Mouse (Mus musculus): ENCODE measurements around the gene Gse1. TPM values are rescaled to one million over a fixed set of nuclear protein-coding genes. Genes with fewer than 3 reads are reported as not detected.

Gene Gse1
- total RNA-seq, 2 experiments from 2014 or later, result 21.2 to 26.6 TPM

DNA sequence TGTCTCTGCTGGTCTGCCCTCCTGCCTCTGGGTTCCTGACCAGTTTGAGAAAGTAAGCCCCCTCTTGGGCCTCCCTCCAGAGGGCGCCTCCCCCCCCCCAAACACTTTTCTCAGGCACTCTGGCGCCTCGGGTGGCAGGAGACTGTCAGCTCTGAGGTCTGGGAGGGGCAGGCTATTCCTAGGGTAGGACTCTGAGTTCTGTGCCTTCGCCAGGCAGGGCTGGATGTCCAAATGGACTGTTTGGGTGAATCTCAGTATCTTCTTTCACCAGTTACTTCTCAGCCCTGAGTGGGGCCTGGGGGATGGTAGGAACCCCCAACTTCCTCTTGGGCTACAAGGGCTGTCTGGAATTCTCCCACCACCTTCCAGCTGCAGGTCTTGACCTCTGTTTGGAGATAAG lies 16.9 kb upstream of the Gse1 start:
- peak in 1 of 2 experiments; percentile 25 for DNase-seq
- intact Hi-C loops (cut with DNase I), result no loop called here

DNA sequence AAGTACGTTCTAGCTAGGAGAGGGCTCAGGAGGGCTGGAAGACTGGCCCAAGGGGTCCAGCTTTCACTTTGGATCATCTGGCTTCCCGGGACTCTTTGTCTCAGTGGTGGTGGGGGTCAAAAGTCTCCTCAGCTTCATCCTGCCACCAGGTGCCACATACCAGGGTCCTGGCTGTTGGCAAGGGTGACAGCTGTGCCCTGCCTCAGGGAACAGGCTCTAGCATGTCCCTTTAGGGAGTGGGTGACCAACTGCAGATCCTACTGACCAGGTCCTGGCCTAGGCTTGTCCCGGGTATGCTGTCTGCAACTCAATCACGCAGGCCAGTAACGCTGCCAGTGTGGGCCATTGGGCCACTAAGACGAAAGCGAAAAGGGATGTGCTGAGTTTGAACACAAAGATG lies 15.7 kb upstream of the Gse1 start:
- intact Hi-C loops (cut with DNase I), result no loop called here
- no peak for DNase-seq

DNA sequence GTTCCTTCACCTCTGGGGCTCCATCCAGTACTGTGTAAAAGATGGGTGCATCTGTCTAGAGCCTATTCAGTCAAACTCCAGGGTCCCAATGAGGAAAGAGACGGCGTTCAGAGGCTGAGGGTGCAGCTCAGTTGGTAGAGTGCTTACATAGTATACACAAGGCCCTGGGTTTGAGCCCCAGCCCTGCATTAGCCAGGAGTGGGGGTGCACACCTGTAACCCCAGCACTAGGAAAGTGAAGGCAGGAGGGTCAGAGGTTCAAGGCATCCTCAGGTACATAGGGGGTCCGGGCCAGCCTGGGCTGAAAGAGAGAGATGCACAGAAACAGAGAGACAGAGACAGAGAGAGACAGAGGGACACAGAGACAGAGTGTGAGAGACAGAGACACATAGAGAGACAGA lies 15.0 kb upstream of the Gse1 start:
- DNase-seq, result no peak
- intact Hi-C loops (cut with DNase I), result no loop called here

DNA sequence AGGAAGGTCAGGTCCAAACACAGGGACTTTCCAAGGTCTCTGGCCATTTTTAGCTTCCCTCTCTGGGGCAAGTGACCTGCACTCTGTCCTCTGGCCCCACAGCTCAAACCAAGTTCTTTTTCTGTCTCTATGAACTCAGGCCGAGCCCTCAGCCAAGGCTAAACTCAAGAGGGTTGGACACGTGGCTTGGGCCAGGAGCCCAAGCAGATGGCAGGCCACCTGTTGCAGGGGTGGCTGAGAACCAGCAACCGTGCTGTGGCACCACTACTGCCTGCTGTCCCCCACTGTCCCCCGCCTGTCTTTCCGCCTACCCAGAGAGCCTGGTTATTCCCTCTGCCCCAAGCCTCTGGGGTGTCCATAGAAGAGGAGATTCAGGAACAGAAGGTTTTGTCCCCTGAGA lies 14.3 kb upstream of the Gse1 start:
- DNase-seq, result peak; percentile 56 to 70
- intact Hi-C loops (cut with DNase I), result no loop called here

DNA sequence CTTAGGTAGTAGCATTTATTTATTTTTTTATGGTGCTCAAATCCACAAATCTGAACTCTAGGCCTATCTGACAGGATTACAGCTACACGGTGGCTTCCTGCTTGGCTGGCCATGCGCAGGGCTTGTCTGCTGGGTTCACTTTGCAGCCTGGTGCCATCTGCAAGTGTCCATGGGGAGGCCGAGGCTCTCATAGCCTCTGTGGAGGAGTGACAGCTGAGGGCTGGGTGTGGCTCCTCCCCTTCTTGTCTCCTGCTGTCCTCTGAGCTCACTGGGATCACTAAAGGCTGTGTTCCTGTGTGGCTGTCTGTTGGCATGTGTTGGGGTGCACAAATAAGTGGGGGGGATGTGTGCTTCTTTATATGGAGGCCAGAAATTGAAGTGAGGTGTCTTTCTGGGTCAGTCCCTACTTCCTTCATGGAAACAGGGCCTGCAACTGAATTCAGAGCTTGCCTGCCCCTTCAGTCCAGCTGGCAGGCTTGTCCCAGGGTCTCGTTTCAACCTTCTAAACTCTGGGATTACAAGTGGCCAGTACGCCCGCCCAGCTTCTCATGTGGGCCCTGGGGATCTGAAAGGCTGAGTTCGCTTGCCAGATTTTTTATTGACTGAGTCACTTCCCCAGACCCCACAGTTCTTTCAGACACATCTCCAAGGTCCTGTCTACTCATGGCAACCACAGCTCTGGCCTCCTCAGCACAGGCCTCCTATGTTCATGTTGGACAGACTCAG lies 12.7 kb upstream of the Gse1 start:
- intact Hi-C loops (cut with DNase I), result no loop called here
- peak; percentile 38 to 58 for DNase-seq

DNA sequence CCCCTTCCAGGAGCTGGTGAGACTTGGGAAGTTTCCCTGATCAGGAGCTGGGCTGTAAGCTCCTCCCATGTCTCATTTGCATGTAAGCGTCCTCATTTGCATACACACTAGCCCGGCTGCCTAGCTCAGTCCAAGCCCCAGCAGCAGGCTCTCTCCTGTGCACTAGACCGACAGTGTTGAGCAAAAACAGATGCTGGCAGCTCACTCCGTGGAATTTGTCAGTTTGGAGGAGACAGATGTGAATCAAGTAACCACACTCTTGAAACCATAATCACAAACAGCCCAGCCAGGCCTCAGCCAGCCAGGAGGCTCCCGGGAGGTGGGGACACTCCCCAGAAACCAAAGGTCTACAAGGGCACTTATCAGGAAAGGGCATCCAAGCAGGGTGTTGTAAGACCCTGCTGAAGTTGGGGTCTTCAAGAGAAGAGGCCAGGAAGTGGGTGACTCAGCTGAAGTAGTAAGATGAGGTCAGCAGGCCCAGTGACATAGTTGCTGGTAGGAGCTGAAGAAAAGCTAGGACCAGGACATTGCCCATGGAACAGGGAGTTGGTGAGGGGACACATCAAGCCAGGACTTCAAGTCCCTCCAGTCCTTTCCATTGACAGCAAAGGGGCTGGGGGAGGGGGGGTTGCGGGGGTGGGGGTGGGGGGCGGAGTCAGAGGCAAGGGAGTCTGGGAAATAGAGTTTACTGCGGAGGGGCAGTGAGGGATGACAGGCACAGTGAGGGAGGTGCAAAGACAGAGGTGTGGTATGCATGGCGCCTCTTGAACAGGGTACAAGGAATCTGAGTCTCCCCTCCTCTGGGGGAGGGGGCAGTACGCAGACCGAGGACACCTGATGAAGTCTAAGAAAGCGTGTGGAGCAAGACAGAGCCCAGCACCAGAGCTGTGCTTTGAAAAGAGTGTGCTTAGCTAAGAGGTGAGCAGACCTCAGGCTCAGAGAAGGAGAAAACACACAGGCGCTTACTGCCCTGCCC lies 11.1 kb upstream of the Gse1 start:
- intact Hi-C loops (cut with DNase I), result no loop called here
- peak; percentile 37 to 63 for DNase-seq

DNA sequence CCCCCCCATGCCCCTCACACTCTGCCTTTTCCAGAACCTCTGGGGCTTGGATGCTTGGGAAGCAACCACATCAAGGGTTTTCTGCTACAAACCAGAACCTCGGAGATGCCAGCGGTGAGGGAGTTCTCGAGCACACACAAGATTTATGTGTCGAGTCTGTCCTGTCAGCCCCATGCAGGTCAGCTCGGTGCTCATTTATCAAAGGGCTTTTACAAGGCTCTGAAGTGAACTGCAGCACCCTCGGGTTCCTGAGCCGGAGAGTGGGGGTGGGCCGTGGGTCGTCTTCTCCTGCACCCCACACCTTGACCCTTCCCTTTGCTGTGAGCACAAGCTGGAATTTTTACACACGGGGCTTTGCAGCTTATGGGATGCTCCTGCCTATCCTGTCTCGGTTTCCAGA lies 5.7 kb upstream of the Gse1 start:
- DNase-seq, result no peak
- intact Hi-C loops (cut with DNase I), result no loop called here

DNA sequence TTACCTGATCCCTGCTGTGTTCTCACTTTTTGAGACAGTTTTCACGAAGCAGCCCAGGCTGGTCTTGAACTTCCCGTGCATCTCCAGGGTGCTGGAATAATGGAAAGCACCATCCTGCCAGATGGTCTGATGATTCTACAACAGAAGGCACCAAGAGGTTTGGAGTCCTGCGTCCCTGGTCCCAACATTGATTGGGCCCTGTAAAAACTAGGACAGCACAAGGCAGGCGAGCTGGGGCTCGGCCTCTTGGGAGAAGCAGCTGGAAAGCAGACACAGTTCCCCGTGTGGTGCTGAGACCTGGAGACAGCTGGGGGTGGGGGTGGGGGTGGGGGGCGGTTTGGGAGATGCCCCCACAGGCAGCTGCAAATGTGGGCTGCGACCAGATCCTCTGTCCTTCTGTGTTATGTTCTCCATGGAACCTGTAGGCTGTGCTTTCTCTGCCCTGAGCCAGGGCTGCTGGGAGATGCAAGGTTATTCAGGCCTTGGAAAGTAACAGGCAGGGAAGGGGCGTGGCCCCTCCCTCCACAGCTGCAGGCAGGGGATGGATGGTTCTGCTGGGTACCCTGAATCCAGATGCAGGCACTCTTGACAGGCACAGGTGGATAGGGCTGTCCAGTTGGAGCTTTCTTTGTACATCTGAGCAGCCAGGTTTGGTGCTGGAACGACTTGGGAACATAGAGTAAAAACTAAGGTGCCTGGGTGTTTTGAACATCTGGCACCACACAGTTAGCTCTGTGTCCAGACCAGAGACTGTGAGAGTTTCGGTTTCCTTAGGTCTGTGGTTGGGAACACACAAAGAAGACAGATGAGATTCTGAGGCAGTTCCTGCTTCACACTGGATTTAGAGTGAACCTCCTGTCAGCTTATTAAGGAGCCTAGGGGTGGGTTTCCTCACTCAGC lies 3.5 kb upstream of the Gse1 start:
- DNase-seq, result no peak
- intact Hi-C loops (cut with DNase I), result no loop called here

DNA sequence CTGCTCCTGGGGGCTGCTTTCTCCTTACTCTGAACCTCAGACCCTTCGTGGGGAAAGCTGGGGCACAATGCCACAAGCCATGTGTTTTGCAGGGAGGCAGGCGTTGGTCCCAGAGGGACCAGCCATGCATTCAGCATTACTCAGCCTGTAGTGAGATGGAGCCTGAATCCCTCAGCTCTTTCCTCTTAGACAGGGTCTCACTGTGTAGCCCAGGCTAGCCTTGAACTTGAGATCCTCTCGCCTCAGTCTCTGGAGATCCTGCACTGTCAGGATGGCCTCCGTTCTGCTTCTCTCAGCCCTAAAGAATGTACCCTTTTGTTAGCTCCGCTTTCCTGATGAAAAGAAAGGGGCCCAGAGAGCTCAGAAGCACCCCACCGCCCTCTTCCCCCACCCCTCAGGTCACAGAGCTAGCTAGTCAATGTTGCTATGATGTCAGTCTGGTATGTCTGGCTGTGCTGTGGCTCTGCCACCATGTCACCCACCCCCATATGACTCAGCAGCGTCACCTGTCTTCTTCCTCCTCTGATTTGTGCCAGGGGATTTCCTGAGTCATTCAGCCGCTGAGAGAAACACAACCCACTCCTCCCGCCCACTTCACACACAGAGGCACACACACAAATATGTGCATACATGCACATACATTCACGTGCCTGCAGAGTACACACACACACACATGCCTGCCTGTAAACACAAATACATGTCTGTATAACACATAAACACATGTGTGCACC lies 2.7 kb upstream of the Gse1 start:
- no peak for DNase-seq
- intact Hi-C loops (cut with DNase I), result no loop called here

DNA sequence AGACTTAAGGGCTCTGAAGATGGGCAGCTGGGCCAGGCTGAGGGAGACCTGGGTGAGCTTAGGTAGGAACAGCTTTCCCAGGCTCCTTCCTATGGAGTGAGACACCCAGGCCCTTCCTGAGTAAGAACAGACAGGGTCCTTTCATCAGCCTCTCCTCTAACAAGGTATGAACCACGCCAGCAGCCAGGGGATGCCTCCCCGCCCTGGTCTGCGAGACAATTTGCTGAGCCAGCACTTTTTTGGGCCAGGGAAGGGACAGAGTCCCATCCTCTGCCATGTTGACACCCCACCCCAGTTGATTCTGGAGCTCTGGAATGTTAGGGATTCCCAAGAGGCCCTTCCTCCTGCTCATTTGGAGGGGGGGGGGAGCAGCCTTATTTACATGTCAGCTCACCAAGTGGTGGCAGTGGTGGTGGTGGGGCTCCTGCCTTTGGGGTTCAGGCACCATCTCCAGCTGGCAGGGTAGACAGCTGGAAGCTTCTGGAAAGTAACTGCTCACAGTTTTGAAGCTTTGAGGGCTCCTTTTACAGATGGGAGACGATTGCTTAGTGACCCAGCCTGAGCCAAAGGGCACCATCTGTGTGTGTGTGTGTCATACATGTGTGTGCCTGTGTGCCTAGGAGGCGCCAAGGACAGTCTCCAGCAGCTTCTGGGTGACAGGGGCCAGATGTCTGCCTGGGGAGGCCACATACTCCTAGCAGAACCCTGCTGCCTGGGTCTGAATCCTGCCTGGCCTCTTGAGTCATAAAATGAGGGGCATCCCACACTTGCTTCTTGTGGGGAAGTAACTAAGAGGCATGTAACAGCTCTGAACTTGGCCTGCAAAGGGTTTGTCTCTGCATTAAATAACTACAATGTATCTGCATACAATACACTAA lies 1.3 kb upstream of the Gse1 start:
- intact Hi-C loops (cut with DNase I), result no loop called here
- DNase-seq, result no peak

DNA sequence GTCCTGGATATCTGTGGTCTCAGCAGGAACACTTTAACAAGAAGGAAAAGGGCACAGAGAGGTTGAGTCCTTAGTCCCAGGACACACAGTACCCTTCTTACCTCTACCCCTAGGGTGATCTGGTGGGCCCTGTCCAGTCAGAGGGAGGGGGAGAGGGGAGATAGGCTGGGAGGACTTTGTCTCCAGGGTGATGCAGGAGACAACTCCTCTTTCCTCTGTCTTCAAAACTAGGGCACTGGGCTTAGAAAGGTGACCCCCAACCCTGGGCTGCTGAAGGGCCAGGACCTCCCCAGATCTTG lies 729 bp upstream of the Gse1 start:
- no peak for DNase-seq
- intact Hi-C loops (cut with DNase I), result no loop called here

DNA sequence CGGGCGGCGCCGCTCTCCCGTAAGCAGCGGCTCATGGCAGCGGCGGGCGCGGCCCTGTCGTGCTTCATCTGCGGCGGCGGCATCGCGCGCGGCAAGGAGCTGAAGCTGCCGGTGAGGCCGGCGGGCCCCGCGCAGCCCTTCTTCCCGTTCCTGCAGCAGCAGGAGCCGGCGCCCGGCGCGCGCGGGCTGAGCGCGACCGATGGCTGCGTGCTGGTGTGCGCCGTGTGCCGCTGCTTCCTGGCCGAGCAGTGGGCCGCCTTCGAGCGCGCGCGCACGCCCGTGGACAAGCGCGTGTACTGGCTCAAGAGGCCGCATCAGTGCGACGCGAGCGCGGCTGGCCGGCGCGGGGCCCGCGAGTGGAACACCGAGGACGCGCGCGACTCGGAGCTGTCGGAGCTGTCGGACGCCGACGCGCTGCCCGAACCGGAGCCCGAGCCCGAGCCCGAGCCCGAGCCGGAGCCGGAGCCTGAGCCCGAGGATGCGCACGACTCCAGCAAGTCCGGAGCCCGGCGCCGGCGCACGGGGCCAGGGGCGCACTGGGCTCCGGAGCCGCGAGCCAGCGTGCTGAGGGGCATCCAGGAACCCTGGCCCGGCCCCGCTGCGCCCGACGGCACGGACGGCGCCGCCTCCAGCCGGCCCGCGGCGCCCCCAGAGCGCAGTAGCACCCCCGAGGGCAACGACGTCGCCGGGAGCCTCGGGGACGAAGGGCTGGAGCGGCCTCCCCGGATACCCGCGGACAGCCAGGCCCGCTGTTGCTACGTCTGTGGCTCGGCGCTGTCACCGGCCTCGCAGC lies 721 bp downstream of the Gse1 start:
- intact Hi-C loops (cut with DNase I), result no loop called here
- peak; percentile 34 to 59 for DNase-seq

DNA sequence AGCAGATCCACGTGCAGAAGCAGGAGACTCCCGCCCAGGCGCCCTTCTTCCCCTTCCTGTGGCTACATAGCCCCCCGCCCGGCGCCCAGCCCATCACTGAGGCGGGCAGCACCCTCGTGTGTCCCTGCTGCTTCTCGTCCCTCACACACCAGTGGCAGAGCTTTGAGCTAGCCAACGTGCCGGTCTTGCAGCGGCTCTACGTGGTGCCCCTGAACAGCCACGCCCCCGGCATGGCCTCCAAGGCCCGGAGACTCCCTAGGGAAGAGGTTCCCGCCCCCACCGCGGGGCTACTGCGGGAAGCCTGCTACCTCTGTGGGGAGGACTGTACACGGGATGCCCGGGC lies 1.3 kb downstream of the Gse1 start:
- DNase-seq, result peak in 1 of 2 experiments; percentile 53
- intact Hi-C loops (cut with DNase I), result no loop called here

DNA sequence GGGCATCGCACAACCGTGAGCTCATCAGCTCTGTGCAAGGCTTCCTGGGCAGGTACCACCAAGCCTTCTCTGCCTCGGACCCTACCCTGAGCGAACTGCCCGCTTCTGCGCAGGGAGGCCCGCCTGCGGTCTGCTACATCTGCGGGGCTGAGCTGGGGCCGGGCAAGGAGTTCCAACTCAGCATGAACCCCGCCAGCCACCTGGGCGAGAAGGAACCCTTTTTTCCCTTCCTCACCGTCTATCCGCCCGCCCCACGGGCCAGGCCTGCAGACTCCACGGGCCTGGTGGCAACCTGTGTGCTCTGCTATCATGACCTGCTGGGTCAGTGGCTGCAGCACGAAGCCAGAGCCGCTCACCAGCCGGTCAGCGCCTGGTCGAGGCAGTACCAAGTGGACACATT lies 1.8 kb downstream of the Gse1 start:
- DNase-seq, result no peak

DNA sequence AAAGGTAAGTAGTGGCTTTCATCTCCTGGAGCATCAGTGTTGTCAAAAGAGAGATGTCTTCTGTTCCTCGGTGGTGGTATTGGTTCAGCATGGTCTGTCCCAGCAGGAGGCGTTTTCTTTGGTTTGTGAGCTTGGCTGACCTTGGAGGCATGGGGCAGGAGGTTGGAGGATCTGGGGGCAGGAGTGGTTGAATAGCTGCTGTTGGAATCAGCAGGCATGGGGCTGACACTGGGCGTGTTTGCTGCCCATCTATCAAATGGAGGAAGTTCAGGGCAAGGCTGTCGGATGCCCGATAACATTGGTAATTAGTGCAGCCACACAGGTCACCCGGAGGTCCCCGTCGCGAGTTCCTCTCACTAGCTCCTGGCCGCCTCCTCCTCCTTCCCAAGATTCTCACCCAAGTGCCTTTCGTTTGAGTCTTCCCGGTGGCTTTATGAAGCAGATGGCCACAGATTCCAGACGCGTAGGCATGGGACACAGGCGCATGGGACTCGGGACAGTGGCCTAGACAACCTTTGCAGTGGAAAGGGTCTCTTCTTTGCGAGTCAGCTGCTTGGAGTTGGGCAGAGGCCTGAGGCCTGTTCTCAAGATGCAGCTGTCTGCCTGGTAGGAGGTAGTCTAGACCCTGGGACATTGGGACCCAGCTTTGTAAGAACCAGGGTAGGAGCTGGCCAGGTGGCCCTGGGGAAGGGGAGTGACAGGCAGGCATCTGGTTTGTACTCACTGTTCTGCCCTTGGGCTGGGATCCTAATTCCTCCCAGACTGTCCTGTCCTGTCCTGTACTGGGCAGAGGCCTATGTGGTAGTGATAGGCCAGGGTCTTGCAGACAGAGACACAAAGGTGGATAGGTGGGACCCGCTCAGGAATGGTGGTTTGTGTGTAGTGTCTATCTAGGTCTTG lies 2.7 kb downstream of the Gse1 start:
- intact Hi-C loops (cut with DNase I), result no loop called here
- DNase-seq, result peak in 1 of 2 experiments; percentile 32

More for the DNA sequence above, 1.8 kb downstream of the Gse1 start:
- intact Hi-C loops (cut with DNase I), result no loop called here

DNA sequence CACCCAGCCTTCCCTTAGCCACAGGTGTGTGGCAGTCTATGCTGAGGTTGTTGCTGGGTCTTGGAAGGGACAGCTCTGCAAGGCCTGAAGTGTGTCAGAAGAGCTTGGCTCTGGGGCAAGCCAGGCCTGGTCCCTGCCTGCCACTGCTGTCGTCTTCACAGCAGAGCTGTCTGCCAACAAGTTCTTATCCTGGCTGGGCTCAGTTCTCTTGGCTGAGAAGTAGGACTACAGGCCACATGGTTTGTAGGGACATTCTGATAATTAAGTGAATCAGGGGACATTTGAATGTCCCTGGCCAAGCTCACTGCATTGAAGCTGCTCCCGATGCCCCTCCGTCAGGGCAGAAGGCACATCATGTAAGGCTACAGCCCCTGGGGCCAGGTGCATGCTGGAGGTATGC lies 3.6 kb downstream of the Gse1 start:
- peak; percentile 44 to 57 for DNase-seq
- intact Hi-C loops (cut with DNase I), result loop anchor here (2.0 kb wide), 1 partner anchor 33 kb away; no protein-coding TSS in a partner anchor

DNA sequence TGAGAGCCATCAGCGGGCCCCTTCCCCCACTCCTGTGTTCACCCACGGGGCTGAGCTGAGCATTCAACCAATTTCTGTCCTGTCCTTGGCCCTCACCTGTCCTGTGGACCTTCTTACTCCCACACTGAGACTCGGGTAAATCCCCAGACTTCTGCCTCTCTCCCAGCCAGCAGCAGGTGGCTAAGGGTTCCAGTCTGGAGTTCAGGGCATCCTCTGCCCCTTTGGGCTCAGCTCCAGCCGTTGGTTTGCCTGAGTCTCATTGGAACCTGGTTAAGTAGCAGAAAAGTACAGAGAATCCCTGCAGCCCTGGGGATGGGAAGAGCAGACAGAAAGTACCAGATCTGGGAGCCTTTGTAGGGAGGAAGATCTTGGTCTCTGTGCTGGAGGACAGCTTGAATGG lies 4.1 kb downstream of the Gse1 start:
- intact Hi-C loops (cut with DNase I), result loop anchor here (2.0 kb wide), 1 partner anchor 32 kb away; no protein-coding TSS in a partner anchor

More for the DNA sequence above, 4.1 kb downstream of the Gse1 start:
- DNase-seq, result no peak
